Mouse (Mus musculus) retina, adult 2 months (tissue): ENCODE results near the gene Rit1.
"Not testable (repeated sequence)": the region's sequence is repeated elsewhere in the genome, so short reads cannot be mapped to it uniquely, and the experiment has no call there.

Source experiments
- DNase-seq: peaks from one replicate; pipeline ENCODE4 v3.0.0-alpha.2; 2012; ENCODE audit warnings: low read depth, low spot score

Gene Rit1

DNA sequence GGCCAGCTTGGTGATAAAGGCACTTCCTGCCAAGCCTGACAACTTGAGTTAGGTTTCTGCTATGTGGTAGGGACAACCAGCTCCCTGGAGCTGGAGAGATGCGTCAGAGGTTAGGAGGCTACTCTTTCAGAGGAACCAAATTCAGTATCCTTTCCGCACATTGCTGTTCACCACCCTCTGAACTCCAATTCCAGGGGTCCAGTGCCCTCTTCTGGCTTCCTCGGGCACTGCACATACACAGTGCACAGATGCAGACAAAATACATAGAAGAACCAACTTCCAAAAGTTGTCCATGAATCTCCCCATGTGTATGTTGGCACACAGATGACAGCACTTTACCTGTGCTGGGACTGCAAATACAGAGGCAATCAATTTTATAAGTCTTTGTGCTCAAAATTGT, 22.0 kb downstream of the Rit1 start:
- DNase-seq = no peak

DNA sequence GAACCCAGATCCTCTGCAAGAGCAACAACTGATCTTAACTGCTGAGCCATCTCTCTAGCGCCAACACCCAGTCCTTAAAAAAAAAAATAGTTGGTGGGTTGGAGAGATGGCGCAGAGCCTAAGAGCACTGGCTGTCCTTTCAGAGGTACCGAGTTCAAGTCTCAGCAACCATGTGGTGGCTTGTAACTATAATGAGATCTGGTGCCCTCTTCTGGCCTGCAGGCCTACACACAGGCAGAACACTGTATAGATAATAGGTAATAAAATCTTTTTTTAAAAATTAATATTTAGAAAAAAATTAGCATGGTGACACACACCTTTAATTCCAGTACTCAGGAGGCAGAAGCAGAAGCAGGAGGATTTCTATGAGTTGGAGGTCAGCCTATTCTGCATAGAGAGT, 23.5 kb downstream of the Rit1 start:
- no peak for DNase-seq

DNA sequence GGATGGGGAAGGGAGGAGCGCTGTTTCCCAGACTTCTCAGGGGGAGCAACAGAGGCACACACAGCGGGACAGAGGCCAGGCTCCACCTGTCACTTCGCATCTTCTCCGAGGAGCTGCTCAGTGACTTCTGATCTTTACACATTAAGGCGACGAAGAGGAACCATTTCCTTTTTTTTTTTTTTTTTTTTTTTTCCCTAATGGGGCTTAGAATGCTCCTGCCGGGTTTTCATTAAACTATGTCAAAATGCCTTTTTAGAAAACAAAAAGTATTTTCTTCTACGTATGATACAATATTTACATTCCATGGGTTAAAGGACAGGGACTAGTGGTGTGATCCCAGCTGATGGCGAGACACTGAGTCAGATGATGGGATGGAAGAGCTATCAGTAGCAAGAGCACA, 28.9 kb downstream of the Rit1 start:
- DNase-seq = no peak

DNA sequence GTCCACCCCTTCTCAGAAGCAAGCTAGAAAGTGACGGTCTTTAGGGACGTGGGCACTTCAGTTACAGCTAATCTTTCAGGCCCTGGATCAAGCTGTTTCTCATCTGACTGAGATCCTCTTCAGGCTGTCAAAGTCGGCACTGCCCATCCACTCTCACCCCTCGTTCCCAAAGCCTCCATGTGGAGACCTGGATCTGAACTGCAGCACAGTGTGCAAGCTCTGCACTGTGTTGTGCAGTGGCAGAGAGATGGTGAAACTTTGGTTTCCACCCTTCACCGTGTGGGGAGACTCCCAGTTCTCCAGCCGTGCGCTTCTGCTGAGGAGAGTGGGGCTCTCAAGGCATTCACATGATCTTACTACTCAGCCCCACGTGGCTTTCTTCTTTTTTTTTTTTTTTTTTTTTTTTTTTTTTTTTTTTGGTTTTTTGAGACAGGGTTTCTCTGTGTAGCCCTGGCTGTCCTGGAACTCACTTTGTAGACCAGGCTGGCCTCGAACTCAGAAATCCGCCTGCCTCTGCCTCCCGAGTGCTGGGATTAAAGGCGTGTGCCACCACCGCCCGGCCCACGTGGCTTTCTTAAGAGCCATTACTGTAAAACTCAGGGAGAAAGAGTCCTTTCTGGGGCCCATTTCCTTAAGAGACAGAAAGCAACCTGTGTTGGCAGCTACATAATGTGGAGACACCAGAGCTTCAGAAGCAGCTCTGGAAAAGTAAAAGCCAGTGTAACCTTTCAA, 29.7 kb downstream of the Rit1 start:
- DNase-seq = no peak

DNA sequence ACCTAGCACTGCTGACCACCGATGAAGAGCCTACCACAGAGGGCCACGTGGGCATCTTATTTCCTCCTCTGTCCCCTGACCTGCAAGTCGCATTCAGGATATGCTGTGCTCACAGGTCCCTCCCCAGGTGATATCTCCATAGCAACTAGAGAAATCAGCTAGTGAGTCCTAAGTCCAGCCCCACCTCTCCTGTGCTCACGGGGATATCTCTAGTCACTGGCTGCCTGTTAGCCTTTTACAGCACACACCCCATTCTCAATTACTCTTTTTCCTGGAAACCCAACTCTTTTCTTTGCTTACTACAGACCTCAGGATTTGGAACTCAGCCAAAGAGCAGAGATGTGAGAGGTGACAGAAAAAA, 30.2 kb downstream of the Rit1 start:
- no peak for DNase-seq

DNA sequence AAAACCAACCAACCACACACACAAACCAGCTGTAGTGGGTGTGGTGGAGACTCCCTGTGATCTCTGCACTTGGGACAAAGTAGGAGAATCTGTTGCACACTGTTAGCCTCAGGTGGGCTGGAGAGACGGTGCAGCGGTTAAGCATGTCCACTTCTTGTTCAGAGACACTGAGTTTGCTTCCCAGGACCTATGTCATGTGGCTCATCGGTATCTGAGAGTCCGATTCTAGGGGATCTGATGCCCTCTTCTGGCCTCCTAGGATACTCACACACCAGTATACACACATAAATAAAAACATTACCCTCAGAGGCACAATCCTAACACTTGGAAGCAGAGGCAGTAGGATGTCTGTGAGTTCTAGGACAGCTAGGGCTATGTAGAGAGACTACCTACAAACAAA, 37.6 kb downstream of the Rit1 start:
- DNase-seq = no peak

DNA sequence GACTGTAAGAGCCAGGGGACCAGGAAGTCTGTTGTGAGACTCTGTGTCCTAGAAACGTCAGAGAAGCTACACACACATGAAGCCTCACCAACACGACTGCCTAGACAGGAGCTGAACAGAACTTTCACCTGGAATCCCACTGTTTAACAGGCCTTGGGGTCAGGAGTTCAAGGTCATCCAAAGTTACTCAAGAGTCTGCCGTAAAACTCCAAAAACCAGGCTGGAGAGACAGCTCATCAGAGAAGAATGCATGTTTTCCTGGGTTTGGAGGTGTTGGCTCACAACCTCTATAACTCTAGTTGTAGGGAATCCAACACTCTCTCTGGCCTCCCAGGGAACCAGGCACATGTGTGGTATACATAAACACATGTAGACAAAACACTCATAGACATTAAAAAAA, 38.9 kb downstream of the Rit1 start:
- no peak for DNase-seq

DNA sequence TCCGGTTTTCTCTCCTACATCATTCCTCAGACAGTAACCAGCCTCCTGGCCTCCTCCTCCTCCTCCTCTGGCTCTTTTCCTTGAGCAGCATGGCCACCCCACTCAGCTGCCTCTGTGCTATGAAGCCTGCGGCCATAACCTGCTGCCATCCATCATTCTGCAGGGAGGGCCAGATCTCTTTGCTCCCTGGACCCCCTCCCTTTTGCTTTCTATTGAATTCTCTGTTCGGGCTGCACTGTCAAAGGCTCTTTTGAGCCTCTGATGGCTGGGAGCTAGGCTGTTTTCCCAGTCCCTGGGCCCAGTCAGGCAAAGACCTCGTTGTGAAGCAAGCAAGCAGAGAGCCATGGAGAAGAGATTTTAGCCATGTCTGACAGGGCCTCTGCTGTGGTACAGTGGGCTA, 39.6 kb downstream of the Rit1 start:
- DNase-seq = no peak

DNA sequence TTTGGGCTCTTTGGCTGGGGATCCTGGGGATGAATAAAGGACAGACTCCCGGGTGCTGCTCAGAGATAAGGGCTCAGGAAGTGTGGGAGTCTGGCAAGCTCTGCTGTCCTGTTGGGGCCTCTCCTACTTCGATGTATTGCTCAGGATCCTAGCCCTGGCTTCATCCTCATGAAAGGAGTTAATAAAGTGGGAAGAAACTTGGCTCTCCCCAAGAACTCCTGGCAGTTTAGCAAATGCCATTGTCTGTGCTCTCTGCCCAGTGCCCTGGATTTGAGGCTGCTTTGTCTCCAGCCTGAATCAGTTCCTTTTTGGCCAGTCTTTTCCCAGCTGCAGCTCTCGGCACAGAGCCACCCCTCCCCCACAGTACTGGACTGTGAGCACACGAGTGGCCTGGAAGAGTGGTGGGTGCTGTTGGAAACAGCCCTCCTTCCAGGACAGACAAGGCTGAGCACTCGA, 41.4 kb downstream of the Rit1 start:
- DNase-seq = no peak

DNA sequence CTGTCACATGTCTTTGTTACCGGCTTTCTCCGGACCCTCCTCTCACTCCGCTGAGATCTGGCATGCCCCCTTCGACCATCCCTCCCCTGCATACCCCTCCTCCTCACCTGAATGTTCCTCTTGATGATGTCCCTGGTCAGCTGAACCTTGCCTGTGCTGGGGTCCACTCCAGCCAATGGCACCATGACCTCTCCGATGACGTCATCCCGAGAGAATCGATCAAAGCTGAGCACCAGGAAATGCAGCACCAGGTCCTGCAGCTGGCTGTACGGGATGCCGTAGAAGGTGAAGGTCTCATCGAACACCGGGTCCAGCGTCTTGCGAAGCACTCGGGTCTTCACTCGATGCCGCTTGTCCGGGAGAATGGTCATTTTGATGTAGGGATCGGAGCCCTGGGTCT, 45.0 kb downstream of the Rit1 start:
- DNase-seq = no peak

DNA sequence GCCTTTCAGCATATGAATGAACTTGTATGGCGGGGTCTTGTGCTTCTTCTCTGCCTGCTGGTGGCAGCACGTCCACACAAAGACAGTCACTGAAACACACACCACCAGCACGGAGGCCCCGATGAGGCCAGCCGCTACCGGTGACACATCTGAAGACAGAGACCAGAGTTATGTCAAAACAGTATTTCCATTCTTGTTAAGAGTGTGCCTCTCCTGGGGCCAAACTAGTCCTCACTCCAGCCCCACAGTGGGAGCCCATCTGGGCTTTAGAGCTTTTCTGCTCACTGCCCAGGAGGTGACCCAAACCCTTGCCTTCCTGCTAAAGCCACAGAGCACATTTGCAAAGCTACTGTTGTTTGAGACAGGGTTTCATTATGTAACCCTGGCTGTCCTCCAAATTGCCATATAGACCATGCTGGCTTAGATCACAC, 45.8 kb downstream of the Rit1 start:
- DNase-seq = no peak

DNA sequence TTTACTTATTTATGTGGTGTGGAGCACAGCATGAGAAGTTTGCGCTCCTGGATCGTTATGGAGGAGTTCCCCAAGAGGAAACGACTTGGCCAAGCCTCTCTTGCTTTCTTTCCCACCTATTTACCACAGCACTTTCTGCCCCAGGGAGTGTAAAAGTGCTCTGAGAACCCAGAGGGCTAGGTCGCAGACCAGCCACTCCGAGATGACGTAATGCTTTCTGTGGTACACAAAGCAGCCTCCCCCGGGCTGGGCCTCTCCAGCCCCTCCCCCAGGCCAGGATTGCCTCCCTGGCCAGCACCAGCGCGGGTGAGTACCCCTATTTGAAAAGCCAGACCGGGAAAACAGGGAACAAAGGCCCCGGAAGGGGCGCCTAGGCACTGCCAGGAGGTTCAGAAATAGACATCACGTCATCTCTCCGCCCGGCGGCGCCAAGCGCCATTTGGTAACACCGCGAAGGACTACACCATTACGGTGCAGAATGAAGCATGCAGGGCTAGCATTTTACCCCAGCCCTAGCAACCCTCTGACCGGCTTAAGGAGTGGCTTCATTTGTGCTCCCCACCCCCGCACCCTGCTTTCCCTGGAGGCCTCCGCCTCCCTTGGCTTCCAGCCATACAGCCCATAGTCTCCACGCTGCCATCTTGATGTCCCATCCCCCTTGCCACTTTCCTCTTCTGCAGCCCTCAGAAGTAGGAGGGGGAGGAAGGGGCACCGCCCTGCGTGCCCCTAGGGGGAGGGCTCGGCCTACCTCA, 54.7 kb downstream of the Rit1 start:
- DNase-seq = not testable (repeated sequence)

DNA sequence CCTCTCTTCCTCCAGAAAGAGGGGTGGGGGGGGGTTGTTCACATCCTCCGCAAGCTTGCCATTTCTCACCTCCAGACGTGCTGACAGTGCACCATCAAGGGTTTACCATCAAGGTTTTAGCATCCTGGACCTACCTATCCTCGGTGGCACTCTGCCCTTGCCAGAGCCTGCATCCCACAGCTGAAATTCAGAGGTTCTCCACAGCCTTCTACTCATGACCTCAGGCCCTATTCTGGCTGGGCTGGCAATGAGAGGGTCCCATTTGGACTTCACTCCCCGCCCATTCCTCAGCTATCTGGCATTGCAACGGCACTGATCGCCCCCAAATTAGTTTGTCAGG, 55.3 kb downstream of the Rit1 start:
- DNase-seq = not testable (repeated sequence)

DNA sequence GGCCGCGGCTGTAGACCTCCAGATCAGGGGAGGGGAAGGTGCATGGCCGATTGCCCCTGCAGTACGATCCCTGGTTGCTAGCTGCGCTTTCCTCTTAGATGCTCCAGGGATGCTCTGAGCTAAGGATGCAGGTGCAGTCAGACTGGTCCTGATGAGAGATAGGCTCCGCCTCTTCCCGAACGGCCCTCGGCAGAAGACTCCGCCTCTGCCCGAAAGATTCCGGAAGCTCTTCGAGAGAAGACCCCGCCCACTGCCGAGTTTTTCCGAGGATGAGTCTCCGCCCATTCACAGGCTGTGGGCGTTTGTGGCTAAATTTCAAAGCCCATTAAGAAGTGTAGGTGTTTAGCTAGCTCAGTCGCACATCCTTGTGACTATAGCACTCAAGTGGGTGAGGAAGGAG, 55.8 kb downstream of the Rit1 start:
- peak; percentile 40 for DNase-seq

DNA sequence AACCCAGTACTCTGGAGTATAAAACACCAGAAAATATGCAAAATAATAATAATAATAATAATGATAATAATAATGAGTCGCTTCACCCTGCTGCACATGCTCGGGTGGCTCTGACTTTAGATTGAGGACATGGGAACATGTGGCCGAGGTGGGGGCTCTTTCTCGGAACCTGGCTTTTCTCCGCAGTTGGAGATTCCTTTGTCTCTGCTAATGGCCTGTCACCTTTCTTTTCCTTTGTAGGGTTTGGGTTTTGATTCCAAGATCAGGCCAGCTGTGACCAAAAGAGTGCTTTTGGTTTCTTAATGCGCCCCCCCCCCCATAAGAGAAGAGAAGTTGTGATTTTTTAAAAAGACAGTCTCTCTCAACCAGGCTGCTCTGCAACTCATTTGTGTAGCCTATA, 56.5 kb downstream of the Rit1 start:
- DNase-seq = not testable (repeated sequence)

DNA sequence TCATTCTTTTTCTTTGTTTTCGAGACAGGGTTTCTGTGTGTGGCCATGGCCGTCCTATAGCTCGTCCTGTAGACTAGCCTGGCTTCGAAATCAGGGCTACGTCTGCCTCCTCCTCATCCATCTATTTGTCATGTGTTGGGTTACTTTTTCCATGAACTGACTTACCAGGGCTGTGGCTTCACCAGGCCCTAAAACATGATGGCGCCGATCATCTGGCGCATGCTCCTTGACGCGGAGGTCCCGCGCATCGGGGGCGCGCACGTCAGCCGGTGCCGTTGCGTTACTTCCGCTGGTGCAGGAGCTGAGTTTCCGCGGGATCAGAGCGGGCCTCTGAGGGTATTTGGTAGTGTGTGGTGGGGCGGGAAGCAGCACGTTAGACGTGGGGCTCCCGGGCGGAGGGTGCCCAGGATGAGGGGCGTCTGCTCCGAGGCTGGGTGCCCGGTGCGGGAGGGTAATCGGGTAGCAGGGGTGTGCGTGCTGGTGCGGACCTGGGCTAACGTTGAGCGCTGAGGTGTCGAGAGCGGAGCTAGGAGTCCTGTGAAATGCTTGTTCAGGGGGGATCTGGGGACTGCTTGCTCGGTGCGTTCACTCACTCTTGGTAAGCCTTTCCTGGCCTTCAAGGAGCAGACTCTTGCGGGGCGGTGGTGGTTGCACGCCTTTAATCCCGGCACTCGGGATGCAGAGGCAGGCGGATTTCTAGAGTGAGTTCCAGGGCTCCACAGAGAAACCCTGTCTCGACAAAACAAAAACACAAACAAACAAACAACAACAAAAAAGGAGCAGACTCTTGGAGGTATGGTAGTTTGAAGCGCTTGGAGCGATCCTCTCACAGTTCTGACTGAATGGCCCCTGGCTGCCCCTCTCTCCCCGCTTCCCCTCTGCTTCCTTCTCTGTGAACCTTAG, 58.6 kb downstream of the Rit1 start, which contains the start of gene Syt11:
Syt11 (minus strand) TSS at position 226 of the 903 bp plus-strand sequence.
- not testable (repeated sequence) for DNase-seq
